Mouse (Mus musculus) gastrocnemius, postnatal 36 days (tissue): ENCODE results near the gene Ints7. TPM values are rescaled to one million over a fixed set of nuclear protein-coding genes. Genes with fewer than 3 reads are reported as not detected.

Source experiments
- total RNA-seq, 2 experiments: library from RNA; stranded (reverse); gene quantifications; 2 replicates each; pipeline ENCODE4 v1.2.3; 2021

Gene Ints7
- total RNA-seq, 2 experiments from 2014 or later, result 4.9 to 5.7 TPM

Other genes starting within 250 kb of the Ints7 start
- gene Tmem206, start 249.7 kb upstream of the Ints7 start, total RNA-seq, result 1 to 10 TPM; 1.5 to 1.8 TPM
- 10 to 100 TPM; 63.7 to 67.8 TPM for gene Ppp2r5a, start 172.4 kb upstream of the Ints7 start, total RNA-seq
- under 1 TPM; 0.17 to 0.38 TPM for gene Dtl, start 92 bp upstream of the Ints7 start, total RNA-seq
- gene Lpgat1, start 142.2 kb downstream of the Ints7 start, total RNA-seq, result 10 to 100 TPM; 22.8 to 29.5 TPM
- gene Nek2, start 245.8 kb downstream of the Ints7 start, total RNA-seq, result under 1 TPM; 0.47 to 0.54 TPM